Mouse (Mus musculus) olfactory bulb, adult 2 months (tissue): ENCODE measurements around the gene Bdh1. TPM values are rescaled to one million over a fixed set of nuclear protein-coding genes. Genes with fewer than 3 reads are reported as not detected.

ENCODE experiments used
- H3K27ac ChIP-seq: fragments of 200-500 bp; 2 replicates; pipeline ENCODE4 v1.5.1; 2012; ENCODE audit warnings: low read depth, low read length; ENCODE audit not compliant: insufficient read depth
- H3K4me1 ChIP-seq: fragments of 200-500 bp; 2 replicates; pipeline ENCODE4 v1.6.1; 2012; ENCODE audit warnings: low read length; ENCODE audit not compliant: control insufficient read depth, insufficient read depth
- H3K4me3 ChIP-seq: fragments of 200-500 bp; 2 replicates; pipeline ENCODE4 v1.5.1; 2012; ENCODE audit warnings: mild to moderate bottlenecking, low read depth, low read length, moderate library complexity; ENCODE audit not compliant: insufficient read depth
- CTCF ChIP-seq: fragments of 200-500 bp; IDR thresholded peaks from 2 replicates; pipeline ENCODE4 v1.5.1; 2012; ENCODE audit warnings: low read depth, mild to moderate bottlenecking, low read length, moderate library complexity; ENCODE audit not compliant: insufficient read depth
- POLR2A ChIP-seq: fragments of 200-500 bp; IDR thresholded peaks from 2 replicates; pipeline ENCODE4 v1.6.1; 2012; ENCODE audit warnings: mild to moderate bottlenecking, low read depth, low read length, moderate library complexity; ENCODE audit not compliant: insufficient read depth
- WGBS: fragments of 180-500 bp; shearing (Covaris S2); methylation state at CpG from one replicate; pipeline ENCODE4 v1.1.7; 2018; 5-methylcytosine and 5-hydroxymethylcytosine counted together
- polyA plus RNA-seq: library from polyadenylated mRNA; stranded (reverse); fragments of >200 nt; gene quantifications from 2 replicates; pipeline ENCODE4 v1.2.4, GENCODE M21; 2012; ENCODE audit warnings: low replicate concordance; ENCODE audit not compliant: missing spikeins, insufficient read depth, insufficient read length

Bdh1 gene
- polyA plus RNA-seq, 1 experiment = not detected

GRCm38 (mm10) chr16:31410969-31411368 is 11.1 kb upstream of the Bdh1 start:
- 85% methylated on average over 4 of the region's 4 CpGs for WGBS
- Histone ChIP-seq H3K27ac (no peak overlapping the region), H3K4me1 (0 out of 2 replicates have a peak, but pooled peaks cover 1% of the 10 kb centered on the region), H3K4me3 (no peak overlapping the region)
- TF ChIP-seq CTCF = no peak
- no peak for TF ChIP-seq POLR2A

- TF ChIP-seq CTCF = no peak
- TF ChIP-seq POLR2A = no peak
- 0 out of 2 replicates have a peak, but pooled peaks cover 3% of the 10 kb centered on the region for H3K4me1 ChIP-seq
- H3K4me3 ChIP-seq = no peak overlapping the region
- 81% methylated on average over 14 of the region's 14 CpGs for WGBS
- H3K27ac ChIP-seq = no peak overlapping the region
Observed at GRCm38 (mm10) chr16:31412321-31412720, 9.8 kb upstream of the Bdh1 start.

- H3K4me1 ChIP-seq = 0 out of 2 replicates have a peak, but pooled peaks cover 3% of the 10 kb centered on the region
- no peak overlapping the region for H3K27ac ChIP-seq
- no peak for TF ChIP-seq POLR2A
- TF ChIP-seq CTCF = no peak
- H3K4me3 ChIP-seq = no peak overlapping the region
- WGBS = 69% methylated on average over 3 of the region's 3 CpGs
Observed at GRCm38 (mm10) chr16:31413777-31414176, 8.3 kb upstream of the Bdh1 start.

GRCm38 (mm10) chr16:31415885-31416450 is 6.1 kb upstream of the Bdh1 start:
- WGBS = 48% methylated on average over 9 of the region's 9 CpGs
- H3K27ac ChIP-seq = no peak overlapping the region
- no peak for TF ChIP-seq POLR2A
- no peak for TF ChIP-seq CTCF
- H3K4me3 ChIP-seq = no peak overlapping the region
- H3K4me1 ChIP-seq = 0 out of 2 replicates have a peak, but pooled peaks cover 3% of the 10 kb centered on the region

GRCm38 (mm10) chr16:31418704-31419103 is 3.4 kb upstream of the Bdh1 start:
- TF ChIP-seq POLR2A (no peak), CTCF (no peak)
- WGBS = 59% methylated on average over 3 of the region's 3 CpGs
- no peak overlapping the region for H3K4me3 ChIP-seq
- H3K4me1 ChIP-seq = 0 out of 2 replicates have a peak, but pooled peaks cover 3% of the 10 kb centered on the region
- H3K27ac ChIP-seq = no peak overlapping the region

DNA sequence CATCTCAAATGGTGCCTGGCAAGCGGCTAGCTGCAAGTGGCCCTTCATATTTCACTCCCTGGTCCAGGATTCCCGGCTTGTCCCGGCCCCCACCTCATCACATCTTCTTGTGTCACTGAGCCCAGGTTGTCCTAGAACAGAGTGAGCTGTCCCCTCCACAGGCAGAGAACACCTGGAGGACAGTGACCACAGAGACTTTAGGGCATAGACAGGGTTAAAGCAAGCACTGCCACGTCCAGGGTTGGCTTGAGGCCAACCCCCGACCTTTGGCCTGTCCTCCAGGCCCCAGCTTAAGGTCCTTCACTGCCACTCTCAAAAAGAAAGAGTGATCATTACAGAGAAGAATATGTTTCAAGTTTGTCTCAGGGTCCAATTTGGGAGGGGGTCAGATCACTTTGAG is 2.6 kb upstream of the Bdh1 start:
- Histone ChIP-seq H3K27ac (no peak overlapping the region), H3K4me3 (no peak overlapping the region), H3K4me1 (0 out of 2 replicates have a peak, but pooled peaks cover 3% of the 10 kb centered on the region)
- TF ChIP-seq POLR2A (no peak), CTCF (no peak)
- WGBS = 69% methylated on average over 5 of the region's 5 CpGs

- no peak overlapping the region for H3K27ac ChIP-seq
- TF ChIP-seq CTCF = no peak
- no peak for TF ChIP-seq POLR2A
- H3K4me1 ChIP-seq = no peaks in the 10 kb centered on the region
- H3K4me3 ChIP-seq = no peak overlapping the region
- WGBS = 78% methylated on average over 1 of the region's 1 CpGs
Observed at GRCm38 (mm10) chr16:31422722-31423121, 642 bp downstream of the Bdh1 start.

DNA sequence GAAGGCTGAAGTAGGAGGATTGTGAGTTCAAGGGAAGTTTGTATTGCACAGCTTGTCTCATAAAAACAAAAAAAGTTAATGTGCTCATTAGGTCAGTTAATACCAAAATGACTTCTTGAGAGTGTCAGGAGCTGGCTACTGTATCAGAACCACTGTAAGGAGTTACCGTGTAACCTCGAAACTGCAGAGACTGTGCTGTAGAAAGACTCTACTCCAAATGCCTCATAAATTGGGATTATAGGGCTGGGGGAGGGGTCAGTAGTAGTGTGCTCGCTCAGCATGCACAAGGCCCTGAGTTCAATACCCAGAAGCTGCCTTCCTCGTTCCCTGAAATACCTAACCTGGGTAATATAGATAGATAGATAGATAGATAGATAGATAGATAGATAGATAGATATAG is 1.3 kb downstream of the Bdh1 start:
- WGBS = 95% methylated on average over 4 of the region's 4 CpGs
- no peak overlapping the region for H3K27ac ChIP-seq
- no peak overlapping the region for H3K4me3 ChIP-seq
- H3K4me1 ChIP-seq = peaks cover 2% of the 10 kb centered on the region; the same call in 1 of the 2 replicates
- TF ChIP-seq POLR2A = no peak
- no peak for TF ChIP-seq CTCF

GRCm38 (mm10) chr16:31424416-31425187 is 2.5 kb downstream of the Bdh1 start:
- Histone ChIP-seq H3K4me1 (peaks cover 2% of the 10 kb centered on the region; the same call in 1 of the 2 replicates), H3K27ac (no peak overlapping the region), H3K4me3 (no peak overlapping the region)
- 93% methylated on average over 4 of the region's 4 CpGs for WGBS
- TF ChIP-seq CTCF (no peak), POLR2A (no peak)

- Histone ChIP-seq H3K27ac (no peak overlapping the region), H3K4me3 (no peak overlapping the region), H3K4me1 (peaks cover 2% of the 10 kb centered on the region; the same call in 1 of the 2 replicates)
- 6% methylated on average over 4 of the region's 4 CpGs for WGBS
- TF ChIP-seq POLR2A (no peak), CTCF (peak; percentile 81)
Observed at GRCm38 (mm10) chr16:31425508-31425907, 3.4 kb downstream of the Bdh1 start.
